In genomic region chr1:139077989-139078388, GRCm38 (mm10) we compare ENCODE assay signal across 29 mouse cellular contexts.
"Had no signal": no experiment of that assay in that cellular context is flagged by ENCODE, and none has a peak within 500 bp of the region (broad histone marks: within the 10 kb centered on the region; RNA-seq: fewer than 3 reads in every experiment).

No protein-coding gene starts in this region.

- H3K9ac ChIP-seq: heart, embryonic 12.5 days; hindbrain, embryonic 12.5 days; hindbrain, embryonic 14.5 days; kidney, embryonic 15.5 days; limb, embryonic 12.5 days; liver, embryonic 13.5 days; liver, embryonic 15.5 days; liver, postnatal 0 days had no signal

- H3K4me1 ChIP-seq: hindbrain, embryonic 10.5 days; kidney, embryonic 15.5 days; liver, embryonic 13.5 days; liver, embryonic 15.5 days had no signal

- H3K36me3 ChIP-seq: hindbrain, embryonic 10.5 days; hindbrain, embryonic 12.5 days; kidney, embryonic 15.5 days; limb, embryonic 12.5 days; liver, embryonic 13.5 days; liver, embryonic 15.5 days had no signal

- H3K9me3 ChIP-seq: heart, embryonic 10.5 days; heart, embryonic 12.5 days; hindbrain, embryonic 10.5 days; hindbrain, embryonic 12.5 days; kidney, embryonic 15.5 days; limb, embryonic 12.5 days; liver, embryonic 13.5 days; liver, embryonic 15.5 days had no signal

- H3K27ac ChIP-seq: gastrocnemius, adult 2 months; heart, embryonic 10.5 days; hindbrain, embryonic 10.5 days; hindbrain, embryonic 12.5 days; hindbrain, embryonic 14.5 days; kidney, embryonic 15.5 days; kidney, postnatal 0 days; limb, embryonic 12.5 days; liver, embryonic 13.5 days; liver, embryonic 15.5 days had no signal

- ATAC-seq: hindbrain, embryonic 16.5 days; intestine, embryonic 16.5 days; liver, postnatal 0 days had no signal

- H3K4me3 ChIP-seq: gastrocnemius, adult 2 months; heart, embryonic 10.5 days; heart, embryonic 12.5 days; hindbrain, embryonic 10.5 days; hindbrain, embryonic 12.5 days; kidney, embryonic 15.5 days; limb, embryonic 12.5 days; liver, embryonic 13.5 days; liver, embryonic 15.5 days had no signal

- DNase-seq: gastrocnemius, adult 2 months; gastrocnemius, postnatal 10 days; gastrocnemius, postnatal 25 days; heart, adult 18-20 months; heart, postnatal 10 days; heart, postnatal 4 days; kidney, adult 11 months; kidney, adult 2 months; kidney, adult 9 months; kidney, postnatal 14 days; kidney, postnatal 36 days; layer of hippocampus, adult 9-11 months; layer of hippocampus, postnatal 36 days; left cerebral cortex, postnatal 4 days; liver; liver, embryonic 13.5 days; liver, postnatal 0 days had no signal

- H3K27me3 ChIP-seq: heart, embryonic 12.5 days; hindbrain, embryonic 12.5 days; kidney, embryonic 15.5 days; limb, embryonic 12.5 days; liver, embryonic 13.5 days; liver, embryonic 15.5 days had no signal

- H3K4me2 ChIP-seq: heart, embryonic 12.5 days; hindbrain, embryonic 12.5 days; hindbrain, embryonic 14.5 days; kidney, embryonic 15.5 days; limb, embryonic 12.5 days; liver, embryonic 11.5 days; liver, embryonic 13.5 days; liver, embryonic 15.5 days had no signal
